Mouse (Mus musculus): ENCODE data around the gene Stoml1.

- TF ChIP-seq CTCF (IDR thresholded peaks at IDR 0.05; ENCODE audit: control insufficient read depth, insufficient read depth, insufficient read length) (peak; percentile 93), MAX (IDR thresholded peaks at IDR 0.05) (peak; percentile 30), CEBPB (IDR thresholded peaks at IDR 0.05; ENCODE audit: low read depth) (no peak), MYOD1 (IDR thresholded peaks at IDR 0.05; ENCODE audit: control insufficient read depth, insufficient read length, low read depth) (no peak), FOSL1 (IDR thresholded peaks at IDR 0.05; ENCODE audit: insufficient read depth, low read length, poor library complexity, severe bottlenecking) (no peak)
Measured at GRCm38 (mm10) chr9:58247064-58247759, 5.8 kb upstream of the Stoml1 start.

Data from C2C12 (cell line).